Mouse (Mus musculus) testis, adult 2 months (tissue): Measurements from ENCODE around the gene Cavin1.

ENCODE experiments used
- CTCF ChIP-seq: fragments of 200-500 bp; IDR thresholded peaks from 2 replicates; pipeline ENCODE4 v1.5.1; 2012; ENCODE audit warnings: low read depth, mild to moderate bottlenecking, inconsistent platforms, low read length, moderate library complexity; ENCODE audit not compliant: control insufficient read depth, insufficient read depth, insufficient replicate concordance
- POLR2A ChIP-seq: fragments of 200-500 bp; IDR thresholded peaks from 2 replicates; pipeline ENCODE4 v1.6.1; 2012; ENCODE audit warnings: low read depth, mild to moderate bottlenecking, inconsistent platforms, low read length, moderate library complexity; ENCODE audit not compliant: control insufficient read depth

DNA sequence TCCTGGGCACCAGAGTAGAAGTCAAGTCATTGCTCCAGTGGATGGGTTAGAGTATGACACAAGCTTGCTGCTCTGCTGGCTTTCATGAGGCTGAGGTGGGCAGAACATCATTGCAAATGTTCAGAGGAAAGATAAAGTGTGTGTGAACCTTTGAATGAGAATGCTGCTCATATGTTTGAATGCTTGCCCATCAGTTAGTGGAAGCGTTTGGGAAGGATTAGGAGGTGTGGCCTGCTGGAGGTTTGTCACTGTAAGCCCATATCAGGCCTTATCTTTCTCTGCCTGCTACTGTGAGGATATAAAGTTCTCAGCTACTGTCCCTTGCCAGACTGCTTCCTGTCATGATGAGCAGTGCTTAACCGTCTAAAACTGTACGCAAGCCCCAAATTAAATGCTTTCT, 55.6 kb downstream of the Cavin1 start:
- no peak for TF ChIP-seq POLR2A
- no peak for TF ChIP-seq CTCF
